Mouse (Mus musculus): ENCODE results near the gene Fmnl2. TPM values are rescaled to one million over a fixed set of nuclear protein-coding genes. Genes with fewer than 3 reads are reported as not detected.

Fmnl2 gene
- not detected for polyA plus RNA-seq (2017; shearing (Covaris generic))

GRCm38 (mm10) chr2:52857611-52858528 lies at the start of gene Fmnl2:
TSS of gene Fmnl2 (plus strand) at chr2:52857860.

Other genes starting within 250 kb of the Fmnl2 start
- 0.40 TPM for gene Cacnb4, start 181.0 kb upstream of the Fmnl2 start, polyA plus RNA-seq (2017; shearing (Covaris generic))
- gene Stam2, start 115.6 kb upstream of the Fmnl2 start, polyA plus RNA-seq (2017; shearing (Covaris generic)): 29.7 TPM